Mouse (Mus musculus) cerebellum, adult 2 months (tissue): ENCODE measurements at regions not wholly inside any gene's neighbourhood (a gene's known extent, or its start where the extent isn't known, plus 50 kb on each side); places are given as distances from the start of the nearest gene placed in this dataset.

Source experiments
- CTCF ChIP-seq: fragments of 200-500 bp; IDR thresholded peaks from 2 replicates; pipeline ENCODE4 v1.5.1; 2011; ENCODE audit warnings: low read depth, mild to moderate bottlenecking, control low read depth, low read length, moderate library complexity, borderline replicate concordance; ENCODE audit not compliant: insufficient read depth
- POLR2A ChIP-seq: fragments of 200-500 bp; IDR thresholded peaks from 2 replicates; pipeline ENCODE4 v1.6.1; 2011; ENCODE audit warnings: low read length, control low read depth, borderline replicate concordance; ENCODE audit not compliant: insufficient read depth

GRCm38 (mm10) chr12:33851736-33852135 is 76.5 kb upstream of the Ferd3l start:
- TF ChIP-seq CTCF (no peak), POLR2A (no peak)
